Mouse (Mus musculus): ENCODE measurements around the gene Prkaa1.

GRCm38 (mm10) chr15:5106293-5106692 is 37.4 kb upstream of the Prkaa1 start:
- TF ChIP-seq CTCF (IDR thresholded peaks at IDR 0.05), result peak; percentile 59
- no peak for TF ChIP-seq EP300 (IDR thresholded peaks at IDR 0.05)

Data from lung, postnatal 0 days (tissue).